Mouse (Mus musculus) inflammation-experienced regulatory T-cells, adult 6 months (primary cell): ENCODE results near the gene Clpb. TPM values are rescaled to one million over a fixed set of nuclear protein-coding genes. Genes with fewer than 3 reads are reported as not detected.

Experiments
- ATAC-seq: one replicate; pipeline ENCODE4 v1.8.0; 2017
- polyA plus RNA-seq, 3 experiments: library from polyadenylated mRNA; unstranded; fragments of 100-300 nt; shearing (Covaris generic); gene quantifications; one replicate each; pipeline ENCODE4 v1.2.1; 2017

Clpb gene
- polyA plus RNA-seq, 3 experiments from 2014 or later: 9.1 to 12.4 (median 10.7) TPM

- ATAC-seq: no peak
These were observed 12.8 kb downstream of the Clpb start for GRCm38 (mm10) chr7:101676033-101676761.

- ATAC-seq: no peak
These were observed 13.4 kb downstream of the Clpb start for GRCm38 (mm10) chr7:101676762-101677308.

DNA sequence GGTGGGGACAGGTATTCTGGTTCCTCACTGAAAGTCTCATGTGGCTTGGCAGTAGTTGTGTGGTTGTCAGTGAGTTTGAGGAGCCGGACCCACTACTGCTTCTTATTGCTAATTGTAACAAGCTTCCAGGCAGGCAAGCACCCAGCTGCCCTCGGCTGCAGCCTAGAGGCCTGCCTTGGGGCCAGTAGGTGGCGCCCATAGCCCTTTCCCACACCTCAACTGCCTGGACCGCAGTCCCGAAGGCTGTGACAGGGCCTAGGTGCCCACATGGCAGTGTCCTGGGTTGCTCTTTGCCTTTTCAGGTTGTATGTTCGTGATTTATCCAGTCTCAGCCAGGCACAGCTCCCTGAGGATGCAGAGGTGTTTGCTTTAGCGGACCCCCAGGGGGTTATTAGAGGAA is 16.2 kb downstream of the Clpb start:
- peak; percentile 76 for ATAC-seq

GRCm38 (mm10) chr7:101680961-101681360 is 17.5 kb downstream of the Clpb start:
- no peak for ATAC-seq

- no peak for ATAC-seq
These were observed 18.2 kb downstream of the Clpb start for GRCm38 (mm10) chr7:101681565-101682071.

DNA sequence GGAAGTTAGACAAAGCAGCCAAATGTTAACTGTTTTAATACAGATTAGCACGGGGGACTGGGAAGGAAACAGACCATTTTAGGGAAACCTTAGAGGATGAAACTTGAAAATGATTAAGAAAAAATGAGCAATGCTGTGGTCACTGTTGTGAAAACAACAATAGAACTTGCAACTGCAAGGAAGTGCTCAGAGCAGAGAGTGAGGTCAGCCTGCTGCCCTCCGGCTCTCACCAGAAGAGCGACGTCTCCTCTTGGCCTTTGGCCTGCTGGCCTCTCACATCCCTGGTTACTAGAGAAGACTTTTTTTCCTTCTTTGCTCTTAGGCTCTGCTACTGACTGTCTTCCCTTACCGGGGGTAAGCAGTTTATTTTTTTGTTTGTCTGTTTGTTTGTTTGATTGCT is 19.5 kb downstream of the Clpb start:
- no peak for ATAC-seq

- no peak for ATAC-seq
These were observed 20.7 kb downstream of the Clpb start for GRCm38 (mm10) chr7:101683976-101684630.

DNA sequence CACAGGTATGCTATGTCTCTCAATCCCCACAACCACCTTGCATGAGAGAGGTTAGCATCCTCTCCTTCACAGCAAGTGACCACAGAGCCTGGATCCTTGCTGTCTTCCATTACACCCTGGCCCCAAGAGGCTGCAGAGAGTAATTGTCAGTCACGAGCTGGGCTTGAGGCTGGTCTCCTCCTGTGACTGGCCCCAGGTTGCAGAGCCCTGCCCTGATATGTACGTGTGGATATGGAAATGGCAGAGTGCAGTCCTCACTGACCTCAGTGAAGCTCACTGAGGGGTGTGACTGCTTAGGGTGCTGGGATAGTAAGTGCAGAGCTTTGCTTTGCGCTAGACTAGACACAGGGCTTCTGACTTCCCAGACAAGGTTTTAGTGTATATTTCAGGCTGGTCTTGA is 21.2 kb downstream of the Clpb start:
- no peak for ATAC-seq

DNA sequence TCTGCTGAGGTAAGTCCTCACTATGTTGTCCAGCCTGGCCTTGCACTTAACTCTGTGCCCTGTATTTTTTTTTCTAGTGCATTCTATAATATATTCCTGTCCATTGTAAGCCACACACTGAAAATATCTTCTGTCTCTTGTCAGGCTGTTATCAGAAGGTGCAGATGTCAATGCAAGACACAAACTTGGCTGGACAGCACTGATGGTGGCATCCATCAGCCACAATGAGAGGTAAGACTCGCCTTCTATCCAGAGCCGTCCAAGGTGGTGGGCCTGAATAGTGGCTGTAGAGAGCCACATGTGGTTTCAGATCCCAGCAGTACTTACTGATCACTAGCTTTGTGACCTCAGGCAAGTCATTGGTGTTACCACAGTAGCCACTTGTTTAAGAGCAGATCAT is 23.7 kb downstream of the Clpb start:
- no peak for ATAC-seq

DNA sequence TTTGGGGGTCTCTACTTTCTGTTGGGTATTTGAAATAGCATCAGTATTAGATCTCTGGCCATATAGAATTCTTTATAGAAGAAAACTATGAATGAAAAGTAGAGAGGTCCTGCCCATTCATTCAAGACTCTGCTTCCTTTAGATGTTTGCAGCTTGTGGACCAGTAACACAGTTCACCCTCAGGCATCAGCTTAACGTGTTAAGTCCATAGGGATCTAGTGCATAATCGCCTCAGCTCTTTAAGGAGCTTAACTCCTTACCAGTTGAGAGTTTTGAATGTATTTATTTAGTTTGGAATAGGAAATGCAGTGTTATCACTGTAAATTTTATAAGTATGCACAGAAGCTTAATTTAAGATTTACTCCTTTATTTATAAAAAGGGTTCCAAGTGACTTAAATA is 27.0 kb downstream of the Clpb start:
- no peak for ATAC-seq

GRCm38 (mm10) chr7:101691863-101692262 is 28.4 kb downstream of the Clpb start:
- ATAC-seq: no peak

DNA sequence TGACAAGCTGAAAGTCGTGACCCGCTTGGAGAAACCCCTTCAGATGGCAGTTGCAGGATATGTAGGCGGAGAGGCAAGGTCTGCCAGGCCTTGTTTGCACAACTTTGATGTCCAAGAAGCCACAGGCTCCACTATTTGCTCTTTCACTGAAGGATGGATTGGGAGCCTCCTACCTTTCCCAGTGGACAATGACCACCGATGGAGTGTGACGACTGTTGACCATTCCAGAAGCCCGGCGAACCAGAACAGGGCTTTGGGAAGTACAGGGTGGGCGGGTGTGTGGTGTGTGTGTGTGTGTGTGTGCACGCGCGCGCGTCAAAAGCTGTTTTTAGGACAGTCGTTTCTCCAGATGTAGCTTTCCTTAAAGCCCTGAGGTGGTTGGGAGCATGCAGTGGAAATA is 29.0 kb downstream of the Clpb start:
- ATAC-seq: no peak

DNA sequence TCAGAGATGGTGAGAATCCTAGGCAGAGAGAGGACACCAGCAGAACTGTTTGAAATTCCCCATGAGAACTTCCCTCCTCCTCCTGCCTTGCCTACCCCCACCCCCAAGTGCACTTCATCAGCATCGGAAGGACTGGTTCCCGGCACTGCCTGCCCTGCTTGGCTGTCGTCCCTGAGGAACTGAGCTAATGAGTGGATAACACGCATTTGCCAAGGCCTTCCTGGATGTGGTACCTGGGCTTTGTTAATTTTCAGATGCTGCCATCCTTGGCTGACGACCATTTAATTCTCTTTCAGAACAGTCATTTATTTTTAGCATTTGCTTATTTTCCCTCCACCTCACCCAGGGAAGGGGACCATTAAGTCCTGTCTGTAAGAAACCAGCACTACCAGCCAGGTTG is 32.0 kb downstream of the Clpb start:
- ATAC-seq: no peak

DNA sequence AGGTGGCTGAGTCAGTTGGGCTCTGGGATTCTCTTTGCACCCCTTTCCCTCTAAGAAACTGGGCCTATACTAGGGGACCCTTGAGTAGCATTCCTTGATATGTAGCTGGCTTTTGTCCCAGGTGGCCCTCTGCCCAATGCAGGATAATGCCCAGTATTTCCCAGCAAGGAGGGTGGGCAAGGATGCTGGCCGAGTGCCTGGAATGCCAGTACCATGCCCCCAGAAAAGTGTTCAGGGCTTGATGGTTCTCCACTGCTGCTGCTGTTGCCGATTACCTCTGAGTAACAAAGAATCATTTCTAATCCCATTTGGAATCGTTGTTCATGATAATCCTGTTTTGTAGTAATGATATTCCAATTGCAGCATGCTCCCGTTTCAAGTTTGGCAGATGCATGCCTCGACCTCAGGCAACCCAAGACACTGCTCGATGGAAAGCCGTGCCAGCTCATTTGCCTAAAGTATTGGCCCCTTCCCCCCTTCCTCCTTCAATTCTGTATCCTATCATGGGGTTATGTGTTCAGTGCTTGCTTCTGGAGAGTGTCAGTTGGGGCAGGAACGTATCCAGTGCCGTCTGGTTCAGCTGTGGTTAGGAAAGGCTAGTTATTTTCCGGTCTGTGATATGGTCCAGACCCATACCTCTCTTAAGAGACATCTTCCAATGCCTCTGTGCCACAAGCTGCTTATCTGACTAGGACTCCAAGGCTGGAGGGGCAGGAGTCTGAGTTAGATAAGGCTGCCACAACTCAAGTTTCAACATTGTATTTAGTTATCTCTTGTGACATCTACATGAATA is 33.7 kb downstream of the Clpb start:
- no peak for ATAC-seq

DNA sequence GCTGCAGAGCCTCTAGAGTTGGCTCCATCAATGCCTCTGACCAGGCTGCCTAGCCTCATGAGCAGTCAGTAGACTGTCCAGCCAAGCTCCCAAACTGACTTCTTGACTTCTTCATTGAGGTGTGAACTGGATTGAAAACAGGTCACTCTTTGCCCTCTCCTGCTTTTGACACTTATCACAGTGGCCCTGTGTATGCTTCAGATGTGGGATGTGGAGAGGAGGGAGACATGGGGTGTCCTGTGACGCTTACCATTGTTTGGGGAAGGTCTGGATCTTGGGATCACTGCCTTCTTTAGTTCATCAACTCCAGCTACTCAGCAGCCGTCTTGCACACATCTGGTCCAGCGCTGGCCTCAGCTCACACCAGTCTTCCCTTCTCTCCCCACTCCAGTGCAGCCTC is 36.9 kb downstream of the Clpb start:
- ATAC-seq: no peak

GRCm38 (mm10) chr7:101702706-101703105 is 39.3 kb downstream of the Clpb start:
- no peak for ATAC-seq

GRCm38 (mm10) chr7:101709586-101709985 is 46.2 kb downstream of the Clpb start:
- ATAC-seq: no peak

DNA sequence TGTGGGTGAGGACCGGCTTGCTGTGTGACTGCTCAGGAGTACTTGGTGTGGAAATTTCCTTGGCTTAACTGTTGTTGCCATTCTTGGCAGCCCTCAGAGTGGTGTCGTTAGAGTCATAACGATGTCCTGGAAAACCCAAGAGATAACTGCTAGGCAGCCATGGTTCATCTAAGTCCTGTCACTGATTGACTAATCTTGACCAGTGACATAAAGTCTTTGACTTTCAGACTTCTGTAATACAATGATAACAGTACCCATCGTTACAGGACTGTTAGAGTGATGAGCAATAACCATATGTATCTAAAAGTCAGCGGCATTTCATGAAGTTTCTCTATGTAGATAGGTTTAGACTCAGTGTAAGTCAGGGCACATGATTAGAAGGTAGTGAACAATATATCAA is 46.8 kb downstream of the Clpb start:
- ATAC-seq: no peak

DNA sequence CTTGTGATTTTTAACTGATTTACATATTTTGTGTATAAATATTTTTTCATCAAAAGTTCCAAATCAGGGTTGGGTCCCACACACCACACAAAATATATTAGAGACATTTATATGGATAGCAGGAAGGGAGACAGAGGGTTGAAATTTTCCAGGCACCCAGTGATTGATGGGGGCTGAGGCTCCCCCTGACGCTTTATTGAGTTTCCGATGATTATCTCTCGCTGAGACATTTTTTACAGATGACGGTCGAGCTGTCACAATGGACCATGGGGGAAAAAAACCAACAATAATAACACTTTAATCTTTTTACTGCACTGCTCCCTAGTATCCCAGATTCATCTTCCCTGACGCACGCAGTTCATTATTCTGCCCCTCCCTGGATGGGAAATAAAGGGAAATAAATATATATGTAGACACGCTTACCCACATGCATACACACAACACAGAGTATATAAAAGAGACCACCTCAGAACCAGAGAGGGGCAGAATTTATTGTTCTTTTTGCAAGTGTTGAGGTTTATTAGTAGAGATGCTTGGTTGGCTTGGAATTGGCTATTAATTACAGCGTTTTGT is 50.5 kb downstream of the Clpb start:
- ATAC-seq: no peak

- no peak for ATAC-seq
These were observed 51.7 kb downstream of the Clpb start for GRCm38 (mm10) chr7:101715041-101715551.

DNA sequence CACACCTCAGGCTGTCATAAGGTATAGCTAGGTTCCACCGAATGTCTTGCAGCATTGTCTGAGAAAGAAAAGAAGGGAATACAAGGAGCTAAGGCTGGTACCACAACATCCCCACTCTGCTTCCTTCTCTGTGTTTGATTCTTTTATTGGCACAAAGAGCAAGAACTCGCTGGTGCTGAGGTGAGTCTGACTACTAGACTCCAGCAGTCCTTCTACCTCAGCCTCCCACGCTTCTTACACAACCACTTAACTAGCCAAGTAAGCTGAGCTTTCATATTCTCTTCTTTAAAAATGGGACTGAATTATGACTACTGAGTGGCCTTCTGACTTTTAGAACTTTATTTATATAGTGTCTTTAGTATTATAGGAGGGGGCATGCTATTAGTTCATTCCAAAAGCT is 56.9 kb downstream of the Clpb start:
- ATAC-seq: no peak

- ATAC-seq: peak; percentile 69
These were observed 61.6 kb downstream of the Clpb start for GRCm38 (mm10) chr7:101725081-101725480.

- ATAC-seq: peak; percentile 85
These were observed 63.5 kb downstream of the Clpb start for GRCm38 (mm10) chr7:101726980-101727379.
